Mouse (Mus musculus) kidney, embryonic 16.5 days (tissue): ENCODE results near the gene Psmb3. TPM values are rescaled to one million over a fixed set of nuclear protein-coding genes. Genes with fewer than 3 reads are reported as not detected.
A peak's percentile ranks its signal among the peaks of the same experiment; 100 is the strongest.
"Not testable (repeated sequence)": the region's sequence is repeated elsewhere in the genome, so short reads cannot be mapped to it uniquely, and the experiment has no call there.

Experiments used
- ATAC-seq: fragments of 200-750 bp; cut with Nextera tagmentation; 2 replicates; pipeline ENCODE4 v1.8.0; 2017; ENCODE audit warnings: moderate TSS enrichment; ENCODE audit not compliant: low FRiP score, low TSS enrichment
- H3K27ac ChIP-seq: fragments of 300-500 bp; sonication (generic); 2 replicates; pipeline ENCODE4 v1.5.1; 2014; ENCODE audit warnings: low read length
- H3K27me3 ChIP-seq: fragments of 300-500 bp; sonication (generic); 2 replicates; pipeline ENCODE4 v1.6.1; 2014; ENCODE audit warnings: low read length, control low read depth, mixed read lengths; ENCODE audit not compliant: insufficient read depth
- H3K36me3 ChIP-seq: fragments of 300-500 bp; sonication (generic); 2 replicates; pipeline ENCODE4 v1.6.1; 2014; ENCODE audit warnings: low read length, control low read depth, mixed read lengths; ENCODE audit not compliant: insufficient read depth
- H3K4me1 ChIP-seq: fragments of 300-500 bp; sonication (generic); 2 replicates; pipeline ENCODE4 v1.6.1; 2014; ENCODE audit warnings: low read length, control low read depth, mixed read lengths; ENCODE audit not compliant: insufficient read depth
- H3K4me2 ChIP-seq: fragments of 300-500 bp; sonication (generic); replicated peaks from 2 replicates; pipeline ENCODE4 v1.6.1; 2014; ENCODE audit warnings: low read depth, low read length
- H3K4me3 ChIP-seq: fragments of 300-500 bp; sonication (generic); 2 replicates; pipeline ENCODE4 v1.5.1; 2014; ENCODE audit warnings: mild to moderate bottlenecking, low read length
- H3K9ac ChIP-seq: fragments of 300-500 bp; sonication (generic); replicated peaks from 2 replicates; pipeline ENCODE4 v1.6.1; 2014; ENCODE audit warnings: low read length
- H3K9me3 ChIP-seq: fragments of 300-500 bp; sonication (generic); 2 replicates; pipeline ENCODE4 v1.6.1; 2016; ENCODE audit warnings: low read length, control low read depth
- WGBS: fragments of 180-500 bp; shearing (Covaris S2); extraction: QIAGEN DNeasy Blood & Tissue Kit; methylation state at CpG from one replicate; pipeline ENCODE4 v1.1.7; 2014; 5-methylcytosine and 5-hydroxymethylcytosine counted together
- polyA plus RNA-seq: library from polyadenylated mRNA; unstranded; fragments of >200 nt; fragmentation: Nextera tagmentation; extraction: Ambion mirVana; gene quantifications from 2 replicates; pipeline ENCODE4 v1.2.1, GENCODE M21; 2015

The Psmb3 gene
- polyA plus RNA-seq, 1 experiment from 2014 or later: 503 TPM

DNA sequence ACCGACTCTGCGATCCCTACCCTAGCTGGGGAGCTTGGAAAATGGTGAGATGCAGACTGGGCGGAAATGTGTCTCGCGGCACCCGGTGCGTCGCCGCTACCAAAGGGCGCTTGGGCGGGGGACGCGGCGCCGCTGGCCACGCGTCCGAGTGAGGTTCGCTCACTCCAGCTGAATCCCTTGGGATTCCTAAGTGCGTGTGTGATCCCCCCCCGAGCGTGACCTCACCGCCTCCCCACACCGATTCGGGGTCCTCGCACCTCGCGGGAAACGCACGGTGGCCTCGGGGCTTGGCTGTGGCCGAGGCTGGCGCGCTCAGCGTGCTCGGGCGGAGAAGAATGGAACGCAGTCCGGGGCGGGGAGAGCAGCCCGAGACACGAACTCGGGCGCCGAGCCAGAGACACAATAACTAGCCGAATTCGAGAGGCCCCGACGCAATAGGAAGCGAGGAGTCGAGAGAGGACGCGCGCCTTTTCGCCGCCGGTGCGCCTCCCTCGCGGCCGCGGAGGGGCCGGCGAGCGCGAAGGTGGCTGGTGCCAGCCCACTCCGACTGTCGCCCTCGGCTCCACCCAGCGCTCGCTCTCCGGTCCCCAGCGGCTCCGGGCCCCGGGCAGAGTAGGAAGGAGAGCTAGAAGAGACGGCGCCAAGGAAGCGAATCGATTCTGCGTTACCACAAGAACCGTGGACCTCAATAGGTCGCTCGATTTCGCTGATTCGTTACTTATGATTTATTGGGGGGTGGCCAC is 3.0 kb upstream of the Psmb3 start, which contains the start of gene Pcgf2:
TSS of gene Pcgf2 (minus strand) at position 495 of the 743 bp plus-strand sequence.
- Histone ChIP-seq H3K27me3 (no peaks in the 10 kb centered on the region), H3K4me2 (peak within 1 kb of the TSS; percentile 98), H3K9ac (peak within 1 kb of the TSS; percentile 98), H3K4me3 (peak within 1 kb of the TSS; percentile 88), H3K36me3 (0 out of 2 replicates have a peak, but pooled peaks cover 3% of the 10 kb centered on the region), H3K9me3 (no peaks in the 10 kb centered on the region), H3K4me1 (peaks cover 57% of the 10 kb centered on the region), H3K27ac (peak within 1 kb of the TSS; percentile 99)
- peak; percentile 8 for ATAC-seq
- under 1% methylated on average over 85 of the region's 85 CpGs for WGBS

DNA sequence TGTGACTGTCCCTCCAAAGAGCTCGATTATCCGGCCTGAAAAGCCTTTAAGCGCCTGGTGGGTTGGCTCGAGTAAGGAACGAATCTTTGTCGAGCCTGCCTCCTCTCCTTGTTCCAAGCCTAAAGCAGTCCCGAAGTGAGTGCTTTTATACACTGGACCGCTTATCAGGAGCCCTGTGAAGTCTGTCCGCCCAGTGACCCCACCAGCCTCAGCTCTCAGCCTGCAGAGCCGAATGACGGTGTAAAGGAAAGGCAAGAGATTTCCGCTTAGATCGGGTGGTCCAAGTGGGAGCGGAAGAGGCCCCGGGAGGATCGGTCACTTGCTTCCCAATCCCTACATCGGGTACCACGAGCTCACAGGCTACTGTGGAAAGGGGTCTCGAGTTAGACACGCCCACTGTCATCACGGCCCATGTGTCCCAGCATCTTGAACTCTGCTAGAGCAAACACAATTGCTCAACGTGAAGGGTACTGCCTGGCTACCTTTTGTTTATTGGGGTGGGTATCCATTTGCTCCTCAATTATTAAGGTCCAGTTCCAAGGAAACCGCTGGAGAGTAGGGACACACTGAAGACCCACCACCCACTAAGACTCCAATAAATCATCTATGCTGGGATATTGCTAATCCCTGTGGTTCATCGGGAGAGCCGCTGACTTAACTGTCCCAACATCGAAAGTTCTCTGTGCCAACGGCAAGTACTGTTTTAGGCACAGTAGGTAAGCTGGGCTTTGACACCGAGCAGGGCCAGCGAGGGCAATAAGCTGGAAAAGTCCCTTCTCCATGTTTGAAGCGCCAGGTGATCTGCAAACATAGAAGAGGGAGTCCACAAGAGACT is 2.2 kb upstream of the Psmb3 start:
- H3K27me3 ChIP-seq: no peaks in the 10 kb centered on the region
- WGBS: 14% methylated on average over 30 of the region's 30 CpGs
- ATAC-seq: no peak
- H3K9me3 ChIP-seq: no peaks in the 10 kb centered on the region
- H3K4me1 ChIP-seq: peaks cover 49% of the 10 kb centered on the region
- H3K36me3 ChIP-seq: peaks cover 9% of the 10 kb centered on the region; the same call in 1 of the 2 replicates
- peak overlapping the region; percentile 98 for H3K9ac ChIP-seq
- peak overlapping the region; percentile 88 for H3K4me3 ChIP-seq
- H3K27ac ChIP-seq: peak overlapping the region; percentile 99
- H3K4me2 ChIP-seq: peak overlapping the region; percentile 98

- peaks cover 16% of the 10 kb centered on the region for H3K36me3 ChIP-seq
- H3K9ac ChIP-seq: peak overlapping the region; percentile 98
- no peak for ATAC-seq
- H3K27ac ChIP-seq: peak overlapping the region; percentile 90; the same call in 1 of the 2 replicates
- H3K4me1 ChIP-seq: peaks cover 41% of the 10 kb centered on the region
- WGBS: 50% methylated on average over 15 of the region's 15 CpGs
- peak overlapping the region; percentile 98 for H3K4me2 ChIP-seq
- H3K27me3 ChIP-seq: no peaks in the 10 kb centered on the region
- no peaks in the 10 kb centered on the region for H3K9me3 ChIP-seq
- H3K4me3 ChIP-seq: peak overlapping the region; percentile 96
Observed at GRCm38 (mm10) chr11:97701581-97702392, 1.4 kb upstream of the Psmb3 start.

GRCm38 (mm10) chr11:97702393-97702745 is 830 bp upstream of the Psmb3 start:
- peak overlapping the region; percentile 80 for H3K4me2 ChIP-seq
- no peaks in the 10 kb centered on the region for H3K9me3 ChIP-seq
- H3K27me3 ChIP-seq: no peaks in the 10 kb centered on the region
- peak overlapping the region; percentile 96 for H3K4me3 ChIP-seq
- H3K27ac ChIP-seq: peak overlapping the region; percentile 90
- H3K36me3 ChIP-seq: peaks cover 17% of the 10 kb centered on the region
- WGBS: 0% methylated on average over 24 of the region's 24 CpGs
- peaks cover 35% of the 10 kb centered on the region for H3K4me1 ChIP-seq
- ATAC-seq: no peak
- H3K9ac ChIP-seq: peak overlapping the region; percentile 70

DNA sequence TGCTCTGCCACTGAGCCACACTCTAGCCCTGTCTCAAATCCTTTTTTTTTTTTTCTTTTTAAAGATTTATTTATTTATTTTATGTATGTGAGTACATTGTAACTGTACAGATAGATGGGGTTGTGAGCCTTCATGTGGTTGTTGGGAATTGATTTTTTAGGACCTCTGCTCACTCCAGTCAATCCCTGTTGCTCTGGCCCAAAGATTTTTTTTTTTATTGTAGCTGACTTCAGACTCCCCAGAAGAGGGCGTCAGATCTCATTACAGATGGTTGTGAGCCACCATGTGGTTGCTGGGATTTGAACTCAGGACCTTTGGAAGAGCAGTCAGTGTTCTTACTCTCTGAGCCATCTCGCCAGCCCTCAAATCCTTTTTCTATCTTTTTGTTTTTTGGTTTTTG is 6.9 kb downstream of the Psmb3 start:
- ATAC-seq, H3K4me1 ChIP-seq, H3K27me3 ChIP-seq, H3K27ac ChIP-seq, H3K9ac ChIP-seq, H3K4me2 ChIP-seq, H3K9me3 ChIP-seq, H3K4me3 ChIP-seq: not testable (repeated sequence)
- WGBS: 79% methylated on average over 2 of the region's 2 CpGs
- H3K36me3 ChIP-seq: peaks cover 52% of the 10 kb centered on the region

DNA sequence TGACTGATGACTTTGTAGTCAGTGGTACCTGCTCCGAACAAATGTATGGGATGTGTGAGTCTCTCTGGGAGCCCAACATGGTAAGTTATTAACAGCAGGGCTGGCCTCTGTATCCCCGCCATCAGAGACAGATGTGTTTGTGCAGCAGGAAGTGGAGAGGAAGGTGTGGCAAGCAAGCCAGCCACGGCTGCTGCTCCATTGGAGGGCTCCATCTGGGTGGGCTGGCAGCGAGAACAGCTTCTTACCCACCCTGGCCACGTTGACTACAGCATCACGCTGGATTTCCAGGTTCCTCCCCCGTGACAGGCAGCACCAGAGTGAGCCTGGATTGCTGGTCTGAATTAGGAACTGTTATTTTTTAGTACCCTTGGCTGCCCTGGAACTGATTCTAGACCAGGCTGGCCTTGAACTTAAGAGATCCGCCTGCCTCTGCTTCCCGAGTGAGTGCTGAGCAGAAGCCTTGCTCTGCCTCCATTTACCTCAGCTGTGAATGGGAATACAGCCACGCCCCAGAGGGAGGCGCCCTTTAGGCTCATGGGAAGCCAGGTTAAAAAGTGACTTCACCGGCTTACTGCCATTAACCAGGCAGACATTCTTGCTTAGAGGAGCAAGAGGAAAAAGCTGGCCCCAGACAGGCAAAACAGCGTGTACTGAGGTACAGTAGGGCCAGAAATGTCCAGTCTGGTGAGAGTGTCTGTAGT is 8.2 kb downstream of the Psmb3 start:
- ATAC-seq: no peak
- no peaks in the 10 kb centered on the region for H3K27me3 ChIP-seq
- 0 out of 2 replicates have a peak, but pooled peaks cover 3% of the 10 kb centered on the region for H3K9me3 ChIP-seq
- peaks cover 46% of the 10 kb centered on the region for H3K36me3 ChIP-seq
- WGBS: 73% methylated on average over 13 of the region's 13 CpGs
- no peaks in the 10 kb centered on the region for H3K4me1 ChIP-seq
- no peak overlapping the region for H3K4me3 ChIP-seq
- no peak overlapping the region for H3K4me2 ChIP-seq
- H3K27ac ChIP-seq: no peak overlapping the region
- H3K9ac ChIP-seq: no peak overlapping the region

GRCm38 (mm10) chr11:97712286-97712685 is 9.1 kb downstream of the Psmb3 start:
- Histone ChIP-seq H3K9me3 (0 out of 2 replicates have a peak, but pooled peaks cover 3% of the 10 kb centered on the region), H3K4me1 (no peaks in the 10 kb centered on the region), H3K27me3 (no peaks in the 10 kb centered on the region), H3K36me3 (peaks cover 43% of the 10 kb centered on the region), H3K4me3 (no peak overlapping the region), H3K4me2 (no peak overlapping the region), H3K9ac (no peak overlapping the region), H3K27ac (peak overlapping the region; percentile 50; the same call in 1 of the 2 replicates)
- no peak for ATAC-seq
- 91% methylated on average over 15 of the region's 15 CpGs for WGBS

DNA sequence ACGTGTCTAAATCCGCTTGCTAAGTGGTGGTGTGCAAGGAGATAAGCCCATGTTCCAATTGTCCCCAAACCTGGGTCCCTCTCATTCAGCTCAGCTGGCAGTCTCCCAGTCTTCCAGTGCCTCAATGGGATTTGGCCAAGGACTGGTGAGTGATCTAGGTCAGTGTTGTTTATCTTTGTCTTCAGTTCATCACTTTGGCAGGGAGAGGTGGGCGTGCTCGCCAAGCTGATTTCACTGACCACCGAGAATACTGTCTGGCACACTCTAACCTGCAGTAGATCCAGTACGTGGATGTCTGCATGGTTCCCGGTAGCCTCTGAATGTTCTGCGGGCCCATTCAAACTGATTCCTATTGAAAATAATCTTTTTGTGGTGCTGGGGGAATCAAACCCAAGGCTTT is 10.7 kb downstream of the Psmb3 start:
- Histone ChIP-seq H3K9me3 (0 out of 2 replicates have a peak, but pooled peaks cover 3% of the 10 kb centered on the region), H3K36me3 (peaks cover 43% of the 10 kb centered on the region), H3K4me2 (no peak overlapping the region), H3K4me1 (no peaks in the 10 kb centered on the region), H3K4me3 (no peak overlapping the region), H3K27ac (no peak overlapping the region), H3K9ac (no peak overlapping the region), H3K27me3 (no peaks in the 10 kb centered on the region)
- WGBS: 85% methylated on average over 8 of the region's 8 CpGs
- no peak for ATAC-seq

DNA sequence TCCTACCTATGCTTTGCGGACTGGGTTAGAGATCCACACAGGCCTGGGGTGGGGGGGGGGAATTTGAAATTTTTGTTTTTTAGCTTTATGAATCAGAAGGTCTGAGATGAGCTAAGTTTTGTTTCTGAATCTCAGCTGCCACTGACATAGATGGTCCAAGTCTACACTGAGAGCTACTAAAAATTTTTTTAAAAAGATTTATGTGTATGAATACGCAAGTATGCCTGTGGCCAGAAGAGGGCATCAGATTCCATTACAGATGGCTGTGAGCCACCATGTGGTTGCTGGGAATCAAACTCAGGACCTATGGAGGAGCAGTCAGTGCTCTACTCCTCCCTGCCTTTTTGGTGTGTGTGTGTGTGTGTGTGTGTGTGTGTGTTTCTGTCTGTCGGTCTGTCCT is 11.2 kb downstream of the Psmb3 start:
- H3K27me3 ChIP-seq: no peaks in the 10 kb centered on the region
- ATAC-seq: no peak
- 94% methylated on average over 3 of the region's 3 CpGs for WGBS
- H3K4me1 ChIP-seq: no peaks in the 10 kb centered on the region
- H3K4me3 ChIP-seq: no peak overlapping the region
- H3K4me2 ChIP-seq: no peak overlapping the region
- H3K36me3 ChIP-seq: peaks cover 47% of the 10 kb centered on the region
- 0 out of 2 replicates have a peak, but pooled peaks cover 3% of the 10 kb centered on the region for H3K9me3 ChIP-seq
- H3K9ac ChIP-seq: no peak overlapping the region
- H3K27ac ChIP-seq: no peak overlapping the region
